Mouse (Mus musculus) CH12.LX (cell line): ENCODE measurements at regions not wholly inside any gene's neighbourhood (a gene's known extent, or its start where the extent isn't known, plus 50 kb on each side); places are given as distances from the start of the nearest gene placed in this dataset.

Experiments
- DNase-seq: peaks from one replicate; pipeline ENCODE4 v3.0.0-alpha.2; 2013; ENCODE audit errors: extremely low read depth
- H3K27ac ChIP-seq: 2 replicates; pipeline ENCODE4 v1.5.1; 2012; ENCODE audit warnings: low read depth, mild to moderate bottlenecking, control low read depth, moderate library complexity; ENCODE audit not compliant: insufficient read depth
- H3K27me3 ChIP-seq: replicated peaks from 2 replicates; pipeline ENCODE3; 2012; ENCODE audit warnings: inconsistent platforms
- H3K36me3 ChIP-seq, 2 experiments: replicated peaks in 1 of 2; 2 replicates each; pipeline versions ENCODE3 to v1.6.1; 2012; ENCODE audit warnings: inconsistent platforms in 1 of 2, low read length in 1 of 2, mild to moderate bottlenecking in 1 of 2, mixed read lengths in 1 of 2, moderate library complexity in 1 of 2; ENCODE audit not compliant: control insufficient read depth in 1 of 2, insufficient read depth in 1 of 2
- H3K4me1 ChIP-seq, 2 experiments: 2 replicates each; pipeline ENCODE4 v1.6.1; 2012; ENCODE audit warnings: inconsistent platforms in 1 of 2, moderate library complexity in 1 of 2; ENCODE audit not compliant: insufficient read depth in 2 of 2, control insufficient read depth in 1 of 2
- H3K4me2 ChIP-seq: 2 replicates; pipeline ENCODE4 v1.6.1; 2012; ENCODE audit warnings: low read depth, mild to moderate bottlenecking, control low read depth; ENCODE audit not compliant: poor library complexity, insufficient read depth, severe bottlenecking
- H3K4me3 ChIP-seq, 3 experiments: fragments of 150-350 bp in 1 of 3; sonication (generic) in 1 of 3; replicated peaks in 1 of 3; 2 replicates each; pipeline versions ENCODE3 to v1.5.1; 2011 to 2012; ENCODE audit warnings: low read depth in 2 of 3, low read length in 2 of 3, mild to moderate bottlenecking in 2 of 3, moderate library complexity in 2 of 3, control low read depth in 1 of 3, improper control_type of control experiment in 1 of 3, inconsistent platforms in 1 of 3, mixed read lengths in 1 of 3; ENCODE audit not compliant: poor library complexity in 1 of 3
- H3K79me2 ChIP-seq: replicated peaks from 2 replicates; pipeline ENCODE4 v1.6.1; 2012; ENCODE audit warnings: mild to moderate bottlenecking, moderate library complexity; ENCODE audit not compliant: control insufficient read depth, poor library complexity, insufficient read depth, severe bottlenecking; ENCODE audit errors: extremely low read depth
- H3K9ac ChIP-seq: 2 replicates; pipeline ENCODE4 v1.6.1; 2012; ENCODE audit warnings: low read depth, mild to moderate bottlenecking, control low read depth, moderate library complexity; ENCODE audit not compliant: insufficient read depth
- H3K9me3 ChIP-seq: replicated peaks from 2 replicates; pipeline ENCODE3; 2012; ENCODE audit warnings: low read length, inconsistent platforms, mixed read lengths
- CTCF ChIP-seq, 2 experiments: IDR thresholded peaks in 1 of 2; conservative IDR thresholded peaks in 1 of 2; 2 replicates each; pipeline ENCODE4 v1.5.1; 2011 to 2012; ENCODE audit warnings: low read depth in 2 of 2, low read length in 2 of 2, improper control_type of control experiment in 1 of 2, inconsistent platforms in 1 of 2, mild to moderate bottlenecking in 1 of 2, moderate library complexity in 1 of 2
- E2F4 ChIP-seq: IDR thresholded peaks from 2 replicates; pipeline ENCODE4 v1.6.1; 2011; ENCODE audit warnings: low read depth, low read length, improper control_type of control experiment; ENCODE audit not compliant: insufficient replicate concordance
- GABPA ChIP-seq: IDR thresholded peaks from 2 replicates; pipeline ENCODE4 v1.6.1; 2012; ENCODE audit warnings: low read depth, low read length, improper control_type of control experiment, inconsistent platforms; ENCODE audit not compliant: insufficient replicate concordance
- HCFC1 ChIP-seq: IDR thresholded peaks from 2 replicates; pipeline ENCODE4 v1.6.1; 2012; ENCODE audit warnings: low read depth, mild to moderate bottlenecking, inconsistent platforms, low read length, improper control_type of control experiment
- MAX ChIP-seq: IDR thresholded peaks from 2 replicates; pipeline ENCODE4 v1.6.1; 2011; ENCODE audit warnings: low read length, improper control_type of control experiment
- MYC ChIP-seq: IDR thresholded peaks from 2 replicates; pipeline ENCODE4 v1.6.1; 2011; ENCODE audit warnings: low read depth, mild to moderate bottlenecking, improper control_type of control experiment, low read length
- PAX5 ChIP-seq: IDR thresholded peaks from 2 replicates; pipeline ENCODE4 v1.6.1; 2012; ENCODE audit warnings: low read length, inconsistent platforms, mixed read lengths
- POLR2A ChIP-seq: IDR thresholded peaks from 2 replicates; pipeline ENCODE4 v1.6.1; 2011; ENCODE audit warnings: low read depth, mild to moderate bottlenecking, improper control_type of control experiment, low read length
- POLR2AphosphoS2 ChIP-seq: IDR thresholded peaks from 2 replicates; pipeline ENCODE4 v1.6.1; 2011; ENCODE audit warnings: low read depth, low read length, improper control_type of control experiment
- RAD21 ChIP-seq: IDR thresholded peaks from 2 replicates; pipeline ENCODE4 v1.6.1; 2011; ENCODE audit warnings: low read depth, mild to moderate bottlenecking, low read length, improper control_type of control experiment, moderate library complexity
- SIN3A ChIP-seq: IDR thresholded peaks from 2 replicates; pipeline ENCODE4 v1.6.1; 2012; ENCODE audit warnings: low read length, improper control_type of control experiment, inconsistent platforms
- SMC3 ChIP-seq: IDR thresholded peaks from 2 replicates; pipeline ENCODE4 v1.6.1; 2011; ENCODE audit warnings: low read depth, low read length, improper control_type of control experiment
- TCF12 ChIP-seq: IDR thresholded peaks from 2 replicates; pipeline ENCODE4 v1.6.1; 2014; ENCODE audit warnings: low read depth, mild to moderate bottlenecking, inconsistent platforms, low read length, improper control_type of control experiment
- UBTF ChIP-seq: IDR thresholded peaks from 2 replicates; pipeline ENCODE4 v1.6.1; 2012; ENCODE audit warnings: low read depth, mild to moderate bottlenecking, inconsistent platforms, low read length, improper control_type of control experiment, moderate library complexity
- USF1 ChIP-seq: IDR thresholded peaks from 2 replicates; pipeline ENCODE4 v1.6.1; 2014; ENCODE audit warnings: low read depth, mild to moderate bottlenecking, inconsistent platforms, low read length, improper control_type of control experiment
- ZKSCAN1 ChIP-seq: IDR thresholded peaks from 2 replicates; pipeline ENCODE4 v1.6.1; 2012; ENCODE audit warnings: low read depth, inconsistent platforms, low read length, improper control_type of control experiment, borderline replicate concordance
- ZMIZ1 ChIP-seq: IDR thresholded peaks from 2 replicates; pipeline ENCODE4 v1.6.1; 2012; ENCODE audit warnings: low read depth, mild to moderate bottlenecking, inconsistent platforms, low read length, improper control_type of control experiment
- ZNF384 ChIP-seq: IDR thresholded peaks from 2 replicates; pipeline ENCODE4 v1.6.1; 2012; ENCODE audit warnings: low read depth, low read length, improper control_type of control experiment, inconsistent platforms
- dilution Hi-C: fragments of 300-500 bp; cut with MboI; formaldehyde crosslinking; loops from 2 replicates; pipeline ENCODE4 v1.14.3; 2020; ENCODE audit warnings: low sequenced_read_pairs; ENCODE audit not compliant: extremely low pct_unique_long_range_greater_than_20kb, extremely low pct_ligation_motif_present
- in situ Hi-C: fragments of 300-500 bp; cut with MboI; formaldehyde crosslinking; loops from 3 replicates; pipeline ENCODE4 v1.14.3; 2019; ENCODE audit warnings: low sequenced_read_pairs, low pct_ligation_motif_present, low pct_unique_long_range_greater_than_20kb, mixed read lengths

- Histone ChIP-seq H3K9ac (no peak overlapping the region), H3K27ac (no peak overlapping the region), H3K4me2 (no peak overlapping the region), H3K27me3 (no peaks in the 10 kb centered on the region), H3K36me3 (no peaks in the 10 kb centered on the region), H3K4me3 (no peak overlapping the region), H3K79me2 (no peaks in the 10 kb centered on the region), H3K9me3 (no peaks in the 10 kb centered on the region), H3K4me1 (peaks cover 14 to 35% of the 10 kb centered on the region in 2 experiments)
- dilution Hi-C loops (no loop called here), in situ Hi-C loops (no loop called here)
- TF ChIP-seq TCF12 (no peak), SMC3 (no peak), MAX (no peak), PAX5 (no peak), MYC (no peak), RAD21 (no peak), HCFC1 (no peak), ZKSCAN1 (no peak), GABPA (no peak)
- no peak for DNase-seq
Measured at GRCm38 (mm10) chr17:84009194-84009593, 161.4 kb upstream of the Haao start.

GRCm38 (mm10) chr17:84008682-84009052 is 160.9 kb upstream of the Haao start:
- Histone ChIP-seq H3K9me3 (no peaks in the 10 kb centered on the region), H3K4me2 (no peak overlapping the region), H3K4me3 (no peak overlapping the region), H3K79me2 (no peaks in the 10 kb centered on the region), H3K4me1 (peaks cover 16 to 40% of the 10 kb centered on the region in 2 experiments), H3K9ac (no peak overlapping the region), H3K36me3 (no peaks in the 10 kb centered on the region), H3K27ac (no peak overlapping the region), H3K27me3 (no peaks in the 10 kb centered on the region)
- TF ChIP-seq UBTF (no peak), SMC3 (no peak), CTCF (conservative IDR thresholded peaks at IDR 0.05 in 1 of 2, IDR thresholded peaks at IDR 0.05 in 1 of 2; ENCODE audit: low read depth in 2 of 2, low read length in 2 of 2) (no peak), ZMIZ1 (no peak), ZNF384 (no peak), E2F4 (no peak), ZKSCAN1 (no peak), SIN3A (no peak), USF1 (no peak), POLR2A (no peak), PAX5 (no peak), POLR2AphosphoS2 (no peak)
- dilution Hi-C loops: no loop called here
- in situ Hi-C loops: no loop called here
- DNase-seq: no peak
